Comparison of ENCODE assay signal across 14 mouse cellular contexts in the genomic region with DNA sequence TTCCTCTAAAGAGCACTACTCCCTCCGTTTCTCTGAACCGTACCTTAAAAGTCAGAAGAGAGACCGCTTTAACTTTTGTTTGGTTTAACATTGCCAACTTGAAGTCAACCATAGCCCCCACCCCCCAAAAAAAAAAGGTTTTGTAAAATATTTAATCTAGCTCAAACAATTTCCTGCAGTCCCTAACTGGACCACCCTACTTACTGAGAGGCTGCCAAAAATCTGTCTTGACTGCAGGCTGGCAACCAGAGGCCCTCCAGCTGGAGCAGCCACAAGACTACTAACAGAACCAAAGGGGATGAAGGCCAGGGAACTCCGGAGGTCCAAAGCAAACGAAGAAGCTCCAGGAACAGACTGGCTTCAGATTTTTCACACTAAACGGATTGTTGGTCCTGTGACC.
A peak's percentile ranks its signal among the peaks of the same experiment; 100 is the strongest.
DNase-seq lines count a peak whose midpoint lies in the region; ATAC-seq and TF ChIP-seq lines count a peak whose summit lies in the region.
"Had no signal": no experiment of that assay in that cellular context is flagged by ENCODE, and none has a peak within 500 bp of the region (broad histone marks: within the 10 kb centered on the region; RNA-seq: fewer than 3 reads in every experiment).

No protein-coding gene starts in this region.

- H3K36me3 ChIP-seq in forebrain, embryonic 13.5 days (ENCODE audit: poor library complexity, severe bottlenecking) = no peaks in the 10 kb centered on the region
- no peaks in the 10 kb centered on the region for H3K36me3 ChIP-seq in forebrain, embryonic 11.5 days (ENCODE audit: control insufficient read depth, insufficient read depth, low read length)
- H3K36me3 ChIP-seq in hindbrain, postnatal 0 days (ENCODE audit: insufficient read depth, low read length) = no peaks in the 10 kb centered on the region
- H3K36me3 ChIP-seq in hindbrain, embryonic 14.5 days (replicated peaks; ENCODE audit: control insufficient read depth, insufficient read depth) = no peaks in the 10 kb centered on the region
- H3K36me3 ChIP-seq in MEL (ENCODE audit: control insufficient read depth in 1 of 2, insufficient read depth in 2 of 2, low read length in 2 of 2) = peaks cover 0 to 24% of the 10 kb centered on the region in 2 experiments; a peak in 2 of 4 replicates
- H3K36me3 ChIP-seq in forebrain, postnatal 0 days (ENCODE audit: insufficient read depth) = no peaks in the 10 kb centered on the region
- H3K36me3 ChIP-seq: embryonic facial prominence, embryonic 13.5 days; hindbrain, embryonic 15.5 days had no signal

- no peak; a peak in 1 of 4 replicates for TF ChIP-seq POLR2A in MEL (IDR thresholded peaks at IDR 0.05; ENCODE audit: control insufficient read depth in 1 of 2, insufficient read depth in 1 of 2, low read depth in 1 of 2, low read length in 2 of 2, poor library complexity in 1 of 2)

- no peak for TF ChIP-seq RAD21 in MEL (IDR thresholded peaks at IDR 0.05; ENCODE audit: low read depth, low read length)

- DNase-seq in forebrain, embryonic 11.5 days (ENCODE audit: low spot score) = no peak
- peak; percentile 56 for DNase-seq in hindbrain, postnatal 0 days (ENCODE audit: low spot score)
- no peak for DNase-seq in hindbrain, embryonic 14.5 days (ENCODE audit: low spot score)
- peak; percentile 76 for DNase-seq in MEL (ENCODE audit: low read depth, low spot score)
- peak; percentile 38 for DNase-seq in forebrain, postnatal 0 days
- DNase-seq in layer of hippocampus, adult 8-10 months (ENCODE audit: low spot score in 2 of 2) = no peak
- DNase-seq: adrenal gland, postnatal 10 days; B cell, adult 2 months; kidney, adult 18-20 months had no signal

- WGBS in forebrain, embryonic 13.5 days = 33% methylated on average over 6 of the region's 6 CpGs
- WGBS in forebrain, embryonic 11.5 days = 25% methylated on average over 6 of the region's 6 CpGs
- WGBS in hindbrain, postnatal 0 days = 29% methylated on average over 6 of the region's 6 CpGs
- 31% methylated on average over 6 of the region's 6 CpGs for WGBS in hindbrain, embryonic 14.5 days
- whole genome bisulfite sequencing in forebrain, postnatal 0 days = 34% methylated on average over 6 of the region's 6 CpGs

- TF ChIP-seq CTCF in hindbrain, postnatal 0 days (IDR thresholded peaks at IDR 0.05; ENCODE audit: low read depth) = no peak
- TF ChIP-seq CTCF in MEL (IDR thresholded peaks at IDR 0.05 in 2 of 3, conservative IDR thresholded peaks at IDR 0.05 in 1 of 3; ENCODE audit: control insufficient read depth in 1 of 3, insufficient read depth in 1 of 3, low read depth in 2 of 3, low read length in 3 of 3, poor library complexity in 1 of 3, severe bottlenecking in 1 of 3) = no peak
- no peak for TF ChIP-seq CTCF in forebrain, postnatal 0 days (IDR thresholded peaks at IDR 0.05; ENCODE audit: low read depth)

- peaks cover 79% of the 10 kb centered on the region for H3K4me1 ChIP-seq in forebrain, embryonic 13.5 days
- H3K4me1 ChIP-seq in forebrain, embryonic 11.5 days (replicated peaks; ENCODE audit: control insufficient read depth, insufficient read depth, low read length) = peaks cover 18% of the 10 kb centered on the region
- H3K4me1 ChIP-seq in hindbrain, postnatal 0 days (ENCODE audit: insufficient read depth, low read length) = peaks cover 4% of the 10 kb centered on the region; the same call in 1 of the 2 replicates
- peaks cover 57% of the 10 kb centered on the region for H3K4me1 ChIP-seq in hindbrain, embryonic 14.5 days (replicated peaks; ENCODE audit: control insufficient read depth, insufficient read depth, low read length)
- H3K4me1 ChIP-seq in MEL (ENCODE audit: control insufficient read depth in 1 of 2, insufficient read depth in 2 of 2, low read length in 2 of 2) = peaks cover 20 to 35% of the 10 kb centered on the region in 2 experiments
- 0 out of 2 replicates have a peak, but pooled peaks cover 6% of the 10 kb centered on the region for H3K4me1 ChIP-seq in forebrain, postnatal 0 days (ENCODE audit: insufficient read depth)

- H3K27ac ChIP-seq in forebrain, embryonic 13.5 days = peak overlapping the region; percentile 11; the same call in 1 of the 2 replicates
- no peak overlapping the region for H3K27ac ChIP-seq in forebrain, embryonic 11.5 days (ENCODE audit: low read depth, low read length)
- no peak overlapping the region for H3K27ac ChIP-seq in hindbrain, postnatal 0 days
- H3K27ac ChIP-seq in hindbrain, embryonic 14.5 days = no peak overlapping the region
- H3K27ac ChIP-seq in MEL (ENCODE audit: control insufficient read depth, low read depth, low read length) = peak overlapping the region; percentile 98
- no peak overlapping the region for H3K27ac ChIP-seq in forebrain, postnatal 0 days (ENCODE audit: low read depth, low read length)
- H3K27ac ChIP-seq: embryonic facial prominence, embryonic 13.5 days had no signal

- no peak overlapping the region for H3K9ac ChIP-seq in forebrain, embryonic 13.5 days
- no peak overlapping the region for H3K9ac ChIP-seq in forebrain, embryonic 11.5 days (ENCODE audit: low read length)
- H3K9ac ChIP-seq in hindbrain, postnatal 0 days (replicated peaks; ENCODE audit: low read length) = no peak overlapping the region
- H3K9ac ChIP-seq in hindbrain, embryonic 14.5 days = no peak overlapping the region
- H3K9ac ChIP-seq in MEL (ENCODE audit: control insufficient read depth, low read depth, low read length, poor library complexity, severe bottlenecking) = peak overlapping the region; percentile 94
- no peak overlapping the region for H3K9ac ChIP-seq in forebrain, postnatal 0 days
- H3K9ac ChIP-seq: embryonic facial prominence, embryonic 13.5 days; hindbrain, embryonic 15.5 days had no signal

- TF ChIP-seq EP300 in MEL (IDR thresholded peaks at IDR 0.05; ENCODE audit: low read depth in 1 of 2, low read length in 2 of 2) = peak in 1 of 2 experiments; percentile 3; a peak in 2 of 4 replicates

- H3K79me2 ChIP-seq in MEL (ENCODE audit: control insufficient read depth, insufficient read depth, low read length, poor library complexity) = peaks cover 16% of the 10 kb centered on the region; the same call in 1 of the 2 replicates

- ATAC-seq in forebrain, embryonic 13.5 days = no peak
- no peak for ATAC-seq in forebrain, embryonic 11.5 days (replicated peaks; ENCODE audit: low FRiP score)
- no peak for ATAC-seq in hindbrain, postnatal 0 days
- ATAC-seq in hindbrain, embryonic 14.5 days (ENCODE audit: low FRiP score) = no peak
- ATAC-seq in forebrain, postnatal 0 days = no peak
- no peak for ATAC-seq in megakaryocyte progenitor cell, adult 5-6 weeks (replicated peaks; ENCODE audit: poor library complexity)
- ATAC-seq: midbrain, embryonic 16.5 days had no signal

- peaks cover 61% of the 10 kb centered on the region for H3K27me3 ChIP-seq in forebrain, embryonic 13.5 days
- peaks cover 68% of the 10 kb centered on the region for H3K27me3 ChIP-seq in forebrain, embryonic 11.5 days (ENCODE audit: control insufficient read depth, insufficient read depth, low read length)
- H3K27me3 ChIP-seq in hindbrain, postnatal 0 days (ENCODE audit: insufficient read depth, low read length) = 0 out of 2 replicates have a peak, but pooled peaks cover 4% of the 10 kb centered on the region
- peaks cover 79% of the 10 kb centered on the region for H3K27me3 ChIP-seq in hindbrain, embryonic 14.5 days (ENCODE audit: control insufficient read depth, insufficient read depth, low read length)
- H3K27me3 ChIP-seq in MEL (ENCODE audit: control insufficient read depth in 1 of 2, insufficient read depth in 2 of 2, low read length in 2 of 2) = no peaks in the 10 kb centered on the region
- no peaks in the 10 kb centered on the region; the same call in 1 of the 2 replicates for H3K27me3 ChIP-seq in forebrain, postnatal 0 days (ENCODE audit: insufficient read depth, low read length)

- no peaks in the 10 kb centered on the region for H3K9me3 ChIP-seq in forebrain, embryonic 13.5 days (replicated peaks)
- no peaks in the 10 kb centered on the region for H3K9me3 ChIP-seq in forebrain, embryonic 11.5 days (ENCODE audit: control insufficient read depth, low read length)
- H3K9me3 ChIP-seq in hindbrain, postnatal 0 days (ENCODE audit: low read length) = no peaks in the 10 kb centered on the region
- H3K9me3 ChIP-seq in hindbrain, embryonic 14.5 days (ENCODE audit: control insufficient read depth, low read length) = no peaks in the 10 kb centered on the region
- no peaks in the 10 kb centered on the region for H3K9me3 ChIP-seq in MEL (replicated peaks; ENCODE audit: insufficient read depth, low read length)
- H3K9me3 ChIP-seq in forebrain, postnatal 0 days (ENCODE audit: low read length) = no peaks in the 10 kb centered on the region
- H3K9me3 ChIP-seq: embryonic facial prominence, embryonic 13.5 days; hindbrain, embryonic 15.5 days had no signal

- no peak overlapping the region for H3K4me2 ChIP-seq in forebrain, embryonic 13.5 days
- no peak overlapping the region for H3K4me2 ChIP-seq in forebrain, embryonic 11.5 days (ENCODE audit: low read depth, low read length, severe bottlenecking)
- H3K4me2 ChIP-seq in hindbrain, postnatal 0 days (ENCODE audit: low read depth, low read length) = no peak overlapping the region
- no peak overlapping the region for H3K4me2 ChIP-seq in hindbrain, embryonic 14.5 days (replicated peaks)
- peak overlapping the region; percentile 17; the same call in 1 of the 2 replicates for H3K4me2 ChIP-seq in forebrain, postnatal 0 days (ENCODE audit: low read depth)
- H3K4me2 ChIP-seq: hindbrain, embryonic 15.5 days had no signal

- H3K4me3 ChIP-seq in forebrain, embryonic 13.5 days = no peak overlapping the region
- H3K4me3 ChIP-seq in forebrain, embryonic 11.5 days (ENCODE audit: low read depth, low read length) = no peak overlapping the region
- no peak overlapping the region for H3K4me3 ChIP-seq in hindbrain, postnatal 0 days (ENCODE audit: low read length)
- H3K4me3 ChIP-seq in hindbrain, embryonic 14.5 days (replicated peaks; ENCODE audit: low read length) = no peak overlapping the region
- H3K4me3 ChIP-seq in MEL (ENCODE audit: control insufficient read depth in 1 of 2, insufficient read depth in 1 of 2, low read depth in 2 of 2, low read length in 2 of 2) = peak overlapping the region; percentile 69 to 78
- H3K4me3 ChIP-seq in forebrain, postnatal 0 days (ENCODE audit: low read depth, low read length) = no peak overlapping the region
- H3K4me3 ChIP-seq: embryonic facial prominence, embryonic 13.5 days; hindbrain, embryonic 15.5 days had no signal

TF ChIP-seq in MEL, 35 proteins besides CTCF, POLR2A, EP300 and RAD21:
- TF ChIP-seq ZMIZ1 (IDR thresholded peaks at IDR 0.05; ENCODE audit: low read depth, low read length) (no peak), JUND (IDR thresholded peaks at IDR 0.05; ENCODE audit: low read depth, low read length) (no peak), ZNF384 (IDR thresholded peaks at IDR 0.05; ENCODE audit: low read depth, low read length) (peak; percentile 52; the same call in 1 of the 2 replicates), SIN3A (IDR thresholded peaks at IDR 0.05; ENCODE audit: low read length) (peak; percentile 15), NRF1 (IDR thresholded peaks at IDR 0.05; ENCODE audit: insufficient read depth, low read depth, low read length, poor library complexity, severe bottlenecking) (no peak), BHLHE40 (IDR thresholded peaks at IDR 0.05; ENCODE audit: borderline replicate concordance, low read depth, low read length) (no peak), NELFE (IDR thresholded peaks at IDR 0.05; ENCODE audit: low read depth, low read length) (no peak)

Comparison
In these comparisons a context has a peak if more than half of its experiments do, and no peak if none do; other contexts are left out.
1. H3K27ac ChIP-seq: peak in forebrain, embryonic 13.5 days (single experiment) and MEL (single experiment); none in forebrain, embryonic 11.5 days (single experiment), hindbrain, postnatal 0 days (single experiment), hindbrain, embryonic 14.5 days (single experiment) and forebrain, postnatal 0 days (single experiment).
2. DNase-seq: peak in hindbrain, postnatal 0 days (single experiment), MEL (single experiment) and forebrain, postnatal 0 days (single experiment); none in forebrain, embryonic 11.5 days (single experiment), hindbrain, embryonic 14.5 days (single experiment) and layer of hippocampus, adult 8-10 months (0 of 2).
3. H3K4me3 ChIP-seq: peak in MEL (2 of 2); none in forebrain, embryonic 13.5 days (single experiment), forebrain, embryonic 11.5 days (single experiment), hindbrain, postnatal 0 days (single experiment), hindbrain, embryonic 14.5 days (single experiment) and forebrain, postnatal 0 days (single experiment).